Mouse (Mus musculus) intestine, embryonic 14.5 days (tissue): ENCODE results near the gene Olfml2b. TPM values are rescaled to one million over a fixed set of nuclear protein-coding genes. Genes with fewer than 3 reads are reported as not detected.

Source experiments
- ATAC-seq: fragments of 200-750 bp; cut with Nextera tagmentation; replicated peaks from 2 replicates; pipeline ENCODE4 v1.8.0; 2017; ENCODE audit warnings: low read depth, moderate number of reproducible peaks, moderate TSS enrichment, moderate library complexity; ENCODE audit not compliant: low FRiP score, low TSS enrichment
- DNase-seq: peaks from one replicate; pipeline ENCODE4 v3.0.0-alpha.2; 2018; ENCODE audit warnings: low spot score
- H3K27ac ChIP-seq: fragments of 300-500 bp; sonication (generic); 2 replicates; pipeline ENCODE4 v1.5.1; 2014; ENCODE audit warnings: low read depth, mild to moderate bottlenecking, control low read depth
- H3K27me3 ChIP-seq: fragments of 300-500 bp; sonication (generic); replicated peaks from 2 replicates; pipeline ENCODE4 v1.6.1; 2014; ENCODE audit warnings: low read length, control low read depth; ENCODE audit not compliant: control insufficient read depth, insufficient read depth
- H3K36me3 ChIP-seq: fragments of 300-500 bp; sonication (generic); 2 replicates; pipeline ENCODE4 v1.6.1; 2014; ENCODE audit warnings: low read length, control low read depth; ENCODE audit not compliant: control insufficient read depth, insufficient read depth
- H3K4me1 ChIP-seq: fragments of 300-500 bp; sonication (generic); replicated peaks from 2 replicates; pipeline ENCODE4 v1.6.1; 2014; ENCODE audit warnings: low read length, control low read depth, mixed read lengths; ENCODE audit not compliant: control insufficient read depth, insufficient read depth
- H3K4me2 ChIP-seq: fragments of 300-500 bp; sonication (generic); 2 replicates; pipeline ENCODE4 v1.6.1; 2014; ENCODE audit warnings: low read length
- H3K4me3 ChIP-seq: fragments of 300-500 bp; sonication (generic); 2 replicates; pipeline ENCODE4 v1.5.1; 2014; ENCODE audit warnings: low read depth, low read length, control low read depth, mixed read lengths
- H3K9ac ChIP-seq: fragments of 300-500 bp; sonication (generic); 2 replicates; pipeline ENCODE4 v1.6.1; 2014; ENCODE audit warnings: mild to moderate bottlenecking, low read length
- H3K9me3 ChIP-seq: fragments of 300-500 bp; sonication (generic); 2 replicates; pipeline ENCODE4 v1.6.1; 2016; ENCODE audit warnings: low read length, control low read depth; ENCODE audit not compliant: control insufficient read depth
- WGBS: fragments of 180-500 bp; shearing (Covaris S2); extraction: QIAGEN DNeasy Blood & Tissue Kit; methylation state at CpG from one replicate; pipeline ENCODE4 v1.1.7; 2014; 5-methylcytosine and 5-hydroxymethylcytosine counted together
- polyA plus RNA-seq: library from polyadenylated mRNA; unstranded; fragments of >200 nt; fragmentation: Nextera tagmentation; extraction: Ambion mirVana; gene quantifications from 2 replicates; pipeline ENCODE4 v1.2.1, GENCODE M21; 2014

Olfml2b gene
- polyA plus RNA-seq, 1 experiment from 2014 or later = 22.4 TPM

DNA sequence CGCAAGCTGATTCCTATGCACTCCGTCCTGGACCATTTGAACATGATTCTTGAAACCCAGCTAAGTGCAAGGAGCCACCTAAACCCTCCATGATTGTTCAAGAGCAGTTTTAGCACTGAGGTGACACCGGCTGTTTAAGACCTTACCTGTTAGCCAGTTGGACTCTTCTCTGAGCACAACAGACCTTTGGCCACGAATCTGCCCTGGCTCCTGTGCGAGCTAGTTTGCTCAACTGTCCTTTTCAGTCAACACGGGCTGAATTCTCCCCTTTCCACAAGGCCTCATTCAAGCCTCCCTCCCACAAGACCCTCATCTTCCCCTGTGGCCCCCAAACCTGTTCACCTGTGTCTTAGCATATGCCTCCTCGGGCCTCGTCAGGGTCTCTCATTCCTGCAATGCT, 52.7 kb downstream of the Olfml2b start:
- Histone ChIP-seq H3K27ac (no peak overlapping the region), H3K9ac (no peak overlapping the region), H3K4me2 (no peak overlapping the region), H3K27me3 (no peaks in the 10 kb centered on the region), H3K4me1 (0 out of 2 replicates have a peak, but pooled peaks cover 9% of the 10 kb centered on the region), H3K36me3 (no peaks in the 10 kb centered on the region), H3K4me3 (no peak overlapping the region), H3K9me3 (no peaks in the 10 kb centered on the region)
- DNase-seq (no peak), ATAC-seq (no peak)
- WGBS = 93% methylated on average over 8 of the region's 8 CpGs

DNA sequence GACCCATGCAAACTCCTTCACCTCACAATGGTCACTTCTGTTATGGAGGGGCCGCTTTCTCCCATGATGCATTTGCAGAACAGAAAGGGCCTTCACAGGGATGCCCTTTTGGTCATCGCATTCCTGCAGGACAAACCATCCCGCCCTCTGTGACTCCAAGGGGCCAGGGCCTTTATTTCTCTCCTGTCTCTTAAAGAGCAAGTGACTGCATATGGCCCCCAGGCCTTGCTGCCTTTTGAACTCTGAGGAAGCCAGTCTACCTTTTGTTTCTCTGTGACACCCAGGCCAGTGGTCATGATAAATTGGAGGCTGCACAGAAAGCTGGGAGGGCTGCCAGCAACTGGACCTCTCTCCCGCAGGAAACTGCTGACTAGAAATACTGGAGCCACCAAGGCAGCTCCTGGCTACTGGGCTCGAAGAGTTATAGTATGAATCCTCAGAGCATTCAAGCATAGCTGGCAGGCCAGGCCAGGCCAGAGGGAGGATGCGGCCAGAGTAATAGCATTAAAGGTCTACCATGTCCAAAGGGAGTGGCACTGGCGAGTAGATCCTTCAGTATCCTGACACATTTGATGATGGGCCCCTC, 53.5 kb downstream of the Olfml2b start:
- Histone ChIP-seq H3K4me3 (no peak overlapping the region), H3K9me3 (no peaks in the 10 kb centered on the region), H3K27me3 (no peaks in the 10 kb centered on the region), H3K27ac (no peak overlapping the region), H3K4me1 (0 out of 2 replicates have a peak, but pooled peaks cover 9% of the 10 kb centered on the region), H3K36me3 (no peaks in the 10 kb centered on the region), H3K4me2 (no peak overlapping the region), H3K9ac (no peak overlapping the region)
- no peak for DNase-seq
- WGBS = 76% methylated on average over 7 of the region's 7 CpGs
- ATAC-seq = no peak

DNA sequence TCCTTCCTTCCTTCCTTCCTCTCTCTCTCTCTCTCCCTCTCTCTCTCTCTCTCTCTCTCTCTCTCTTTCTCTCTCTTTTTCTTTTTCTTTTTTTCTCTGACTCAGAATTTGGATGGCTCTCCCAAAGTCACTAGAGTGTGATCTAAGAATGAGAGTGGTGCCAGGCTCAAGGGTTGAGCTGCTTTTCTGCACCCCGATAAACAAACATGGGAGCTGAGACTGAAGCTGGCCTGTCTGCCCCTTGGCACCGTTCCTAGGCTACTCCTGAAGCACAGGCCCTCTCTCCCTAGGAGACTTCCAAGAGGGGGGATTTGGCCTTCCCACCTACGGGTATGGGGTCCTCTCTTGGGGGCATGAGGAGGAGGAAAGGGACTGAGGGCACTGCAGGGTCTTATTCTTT, 54.4 kb downstream of the Olfml2b start:
- Histone ChIP-seq H3K27ac (no peak overlapping the region), H3K36me3 (no peaks in the 10 kb centered on the region), H3K4me2 (no peak overlapping the region), H3K9me3 (no peaks in the 10 kb centered on the region), H3K9ac (no peak overlapping the region), H3K27me3 (no peaks in the 10 kb centered on the region), H3K4me1 (0 out of 2 replicates have a peak, but pooled peaks cover 9% of the 10 kb centered on the region), H3K4me3 (no peak overlapping the region)
- WGBS = 91% methylated on average over 3 of the region's 3 CpGs
- ATAC-seq (no peak), DNase-seq (no peak)

DNA sequence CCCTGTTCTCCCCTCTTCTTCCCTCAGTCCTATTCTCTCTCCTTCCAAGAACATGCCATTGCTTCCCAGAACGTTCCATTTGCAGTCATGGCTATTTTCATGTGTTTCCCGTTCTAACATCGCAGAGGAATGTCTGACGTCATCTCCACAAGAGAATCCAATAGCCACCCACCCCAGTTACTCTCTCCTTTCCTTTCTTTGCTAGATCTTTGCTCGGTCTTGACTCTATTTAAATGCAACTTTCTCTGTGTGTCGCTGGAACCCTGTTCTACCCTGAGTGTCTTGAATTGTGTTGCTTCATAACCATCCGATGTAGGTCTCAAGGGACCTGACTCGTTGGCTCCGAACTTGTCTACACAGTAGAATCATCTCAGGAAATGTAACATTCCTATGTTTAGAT, 55.2 kb downstream of the Olfml2b start:
- ATAC-seq = no peak
- no peaks in the 10 kb centered on the region for H3K36me3 ChIP-seq
- 0 out of 2 replicates have a peak, but pooled peaks cover 9% of the 10 kb centered on the region for H3K4me1 ChIP-seq
- no peak overlapping the region for H3K27ac ChIP-seq
- 70% methylated on average over 9 of the region's 9 CpGs for WGBS
- H3K4me3 ChIP-seq = no peak overlapping the region
- no peak overlapping the region for H3K4me2 ChIP-seq
- H3K27me3 ChIP-seq = no peaks in the 10 kb centered on the region
- H3K9ac ChIP-seq = no peak overlapping the region
- no peaks in the 10 kb centered on the region for H3K9me3 ChIP-seq
- no peak for DNase-seq

DNA sequence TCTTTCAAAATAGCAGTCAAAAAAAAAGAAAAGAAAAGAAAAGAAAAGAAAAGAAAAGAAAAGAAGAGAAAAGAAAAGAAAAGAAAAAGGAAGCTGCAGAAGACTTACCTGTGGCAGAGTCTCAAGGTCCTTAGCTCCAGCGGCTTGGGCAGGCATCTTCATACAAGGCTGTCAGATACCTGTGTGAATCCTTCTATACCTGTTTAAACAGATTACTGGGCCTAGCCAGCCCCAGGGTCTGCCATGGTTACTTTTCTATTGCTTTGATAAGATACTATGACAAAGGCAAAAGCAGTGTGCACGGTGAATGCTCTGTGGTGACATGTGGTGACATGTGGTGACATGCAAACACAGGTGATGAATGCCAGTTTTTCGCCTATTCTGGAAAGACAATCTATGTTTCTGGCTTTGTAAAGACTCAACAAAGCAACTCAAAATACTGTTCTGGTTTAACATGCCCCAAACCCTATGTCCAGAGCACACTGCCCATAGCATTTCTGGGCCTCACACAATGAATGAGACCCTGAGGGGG, 56.2 kb downstream of the Olfml2b start:
- no peak overlapping the region for H3K4me3 ChIP-seq
- H3K27ac ChIP-seq = no peak overlapping the region
- 0 out of 2 replicates have a peak, but pooled peaks cover 9% of the 10 kb centered on the region for H3K4me1 ChIP-seq
- H3K9me3 ChIP-seq = no peaks in the 10 kb centered on the region
- DNase-seq = no peak
- H3K4me2 ChIP-seq = no peak overlapping the region
- no peak for ATAC-seq
- WGBS = 85% methylated on average over 3 of the region's 3 CpGs
- H3K27me3 ChIP-seq = no peaks in the 10 kb centered on the region
- H3K36me3 ChIP-seq = no peaks in the 10 kb centered on the region
- H3K9ac ChIP-seq = no peak overlapping the region

DNA sequence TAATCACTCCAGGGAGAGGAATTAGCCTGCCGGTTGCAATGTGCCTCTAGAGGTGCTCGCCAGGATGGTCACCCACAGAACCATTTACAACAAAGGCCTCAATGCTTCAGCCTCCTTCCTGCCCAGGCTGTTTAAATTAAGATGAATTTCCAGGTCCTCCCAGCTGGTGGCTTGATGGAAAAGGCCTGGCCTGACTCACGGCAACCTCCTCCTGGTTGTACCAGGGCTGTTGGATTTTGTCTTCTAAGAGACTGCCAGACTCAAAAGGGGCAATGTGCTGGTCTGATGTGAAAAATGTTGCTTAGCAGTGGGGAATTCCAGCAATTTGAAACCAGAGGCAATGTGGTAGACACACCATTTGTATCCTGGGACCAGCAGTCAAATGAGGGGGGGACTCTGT, 56.8 kb downstream of the Olfml2b start:
- WGBS = 39% methylated on average over 3 of the region's 3 CpGs
- ATAC-seq (no peak), DNase-seq (no peak)
- Histone ChIP-seq H3K27ac (no peak overlapping the region), H3K9ac (no peak overlapping the region), H3K9me3 (no peaks in the 10 kb centered on the region), H3K4me1 (0 out of 2 replicates have a peak, but pooled peaks cover 9% of the 10 kb centered on the region), H3K4me3 (no peak overlapping the region), H3K27me3 (no peaks in the 10 kb centered on the region), H3K36me3 (no peaks in the 10 kb centered on the region), H3K4me2 (no peak overlapping the region)

DNA sequence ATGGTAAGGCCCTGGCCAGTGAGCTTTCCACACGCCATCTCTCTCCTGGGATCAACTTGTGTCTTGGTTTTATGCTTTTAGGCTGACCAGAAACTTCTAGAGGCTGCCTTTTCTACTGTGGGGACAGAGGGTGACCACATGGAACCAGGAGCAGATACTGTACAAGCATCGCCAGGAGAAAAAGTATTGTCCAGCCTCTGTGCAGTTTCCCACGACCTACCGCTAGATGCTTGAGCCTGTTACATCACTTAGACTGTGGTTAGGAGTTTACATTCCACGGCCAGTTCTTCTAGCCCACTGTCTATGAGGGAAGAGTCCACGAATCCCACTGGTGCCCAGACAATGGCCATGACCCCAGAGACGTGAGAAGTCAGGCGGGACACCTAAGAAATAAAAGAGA, 57.2 kb downstream of the Olfml2b start:
- 0 out of 2 replicates have a peak, but pooled peaks cover 9% of the 10 kb centered on the region for H3K4me1 ChIP-seq
- ATAC-seq (no peak), DNase-seq (no peak)
- H3K4me2 ChIP-seq = no peak overlapping the region
- no peak overlapping the region for H3K4me3 ChIP-seq
- H3K9ac ChIP-seq = no peak overlapping the region
- H3K9me3 ChIP-seq = no peaks in the 10 kb centered on the region
- H3K27ac ChIP-seq = no peak overlapping the region
- no peaks in the 10 kb centered on the region for H3K27me3 ChIP-seq
- 78% methylated on average over 8 of the region's 8 CpGs for WGBS
- no peaks in the 10 kb centered on the region for H3K36me3 ChIP-seq

DNA sequence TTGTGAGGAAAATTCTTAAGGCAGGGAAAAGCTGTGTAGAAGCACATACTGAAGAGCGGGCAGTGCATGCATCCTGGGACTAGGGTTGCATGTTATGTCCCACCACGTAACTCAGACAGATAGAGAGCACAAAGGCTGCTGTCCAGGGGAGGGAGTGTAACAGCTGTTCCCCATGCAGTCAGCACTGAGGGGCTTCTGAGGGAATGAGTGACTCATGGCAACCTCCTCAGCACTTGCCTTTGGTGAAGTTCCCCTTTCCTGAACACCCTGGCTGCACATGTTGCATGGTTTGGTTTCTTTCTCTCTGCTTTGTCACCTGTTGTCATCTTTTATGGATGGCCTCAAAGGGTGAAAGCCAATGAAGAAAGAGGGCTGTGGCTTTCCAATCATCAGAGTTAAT, 57.9 kb downstream of the Olfml2b start:
- Histone ChIP-seq H3K4me1 (0 out of 2 replicates have a peak, but pooled peaks cover 9% of the 10 kb centered on the region), H3K4me2 (no peak overlapping the region), H3K4me3 (no peak overlapping the region), H3K9me3 (no peaks in the 10 kb centered on the region), H3K9ac (no peak overlapping the region), H3K27ac (no peak overlapping the region), H3K27me3 (no peaks in the 10 kb centered on the region), H3K36me3 (no peaks in the 10 kb centered on the region)
- WGBS = 88% methylated on average over 2 of the region's 2 CpGs
- ATAC-seq (no peak), DNase-seq (no peak)

DNA sequence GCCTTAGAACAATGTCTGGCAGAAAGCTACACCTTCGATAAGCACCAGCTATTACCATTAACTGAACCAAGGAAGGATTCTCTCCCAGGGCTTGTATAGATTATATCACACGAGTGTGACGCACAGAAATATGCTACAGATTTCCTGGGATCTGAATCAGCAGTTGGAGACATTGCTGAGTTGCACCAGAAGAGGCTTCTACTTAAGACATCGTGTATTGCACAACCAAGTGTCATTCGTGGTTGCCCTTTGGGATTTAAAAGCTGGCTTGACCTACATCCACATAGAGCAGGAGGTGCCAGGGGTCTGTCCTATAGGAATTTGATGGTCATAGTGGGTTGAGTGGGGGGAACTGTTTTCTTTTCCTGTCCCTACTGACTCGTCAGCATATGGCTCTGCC, 58.6 kb downstream of the Olfml2b start:
- H3K36me3 ChIP-seq = peaks cover 4% of the 10 kb centered on the region; the same call in 1 of the 2 replicates
- no peak overlapping the region for H3K9ac ChIP-seq
- WGBS = 86% methylated on average over 6 of the region's 6 CpGs
- H3K27ac ChIP-seq = no peak overlapping the region
- DNase-seq = no peak
- ATAC-seq = no peak
- no peaks in the 10 kb centered on the region for H3K27me3 ChIP-seq
- H3K4me1 ChIP-seq = 0 out of 2 replicates have a peak, but pooled peaks cover 9% of the 10 kb centered on the region
- no peak overlapping the region for H3K4me2 ChIP-seq
- H3K9me3 ChIP-seq = no peaks in the 10 kb centered on the region
- no peak overlapping the region for H3K4me3 ChIP-seq
